In the genomic region with DNA sequence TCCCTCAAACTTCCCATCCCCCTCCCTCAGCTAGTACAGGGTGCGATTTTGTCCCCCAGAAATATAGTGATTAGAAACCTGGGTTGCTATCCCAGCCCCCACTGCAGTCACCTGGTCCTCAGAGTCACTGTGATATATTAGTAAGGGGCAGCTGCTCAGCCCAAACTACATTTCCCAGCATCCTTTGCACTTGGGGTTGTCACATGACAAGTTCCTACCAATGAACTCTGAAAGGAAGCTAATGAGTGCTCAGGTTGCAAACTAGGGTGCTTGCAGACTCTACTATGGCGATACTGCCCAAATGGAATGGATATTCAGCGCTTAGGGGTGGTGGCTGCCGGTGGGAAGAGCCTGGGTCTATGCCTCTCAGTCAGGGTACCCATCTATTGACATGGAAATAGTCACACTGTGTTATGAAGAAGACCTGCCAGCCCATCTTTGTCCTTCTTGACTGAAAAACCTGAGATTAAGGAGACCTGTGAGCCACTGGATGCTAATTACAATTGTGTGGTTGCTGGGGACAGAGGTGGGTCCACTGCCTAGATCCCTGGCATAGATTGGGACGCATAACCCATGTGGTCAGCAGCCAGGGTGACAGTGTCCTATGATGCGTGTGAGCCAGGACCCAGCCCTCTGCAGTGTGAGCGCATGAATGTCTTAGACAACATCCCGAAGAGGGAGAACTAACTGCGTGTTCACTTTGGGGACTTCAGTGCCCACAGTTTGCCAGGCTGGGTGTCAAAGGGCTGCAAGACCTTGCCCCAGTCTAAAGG, we compare ENCODE assay signal across 8 mouse cellular contexts. TPM values are rescaled to one million over a fixed set of nuclear protein-coding genes. Genes with fewer than 3 reads are reported as not detected.
A peak's percentile ranks its signal among the peaks of the same experiment; 100 is the strongest.
DNase-seq lines count a peak whose midpoint lies in the region; ATAC-seq and TF ChIP-seq lines count a peak whose summit lies in the region.

No protein-coding gene starts in this region.

- WGBS in thymus, adult 2 months: 60% methylated on average over 9 of the region's 9 CpGs
- WGBS in embryonic facial prominence, embryonic 11.5 days: 49% methylated on average over 9 of the region's 9 CpGs

- intact Hi-C loops in left cerebral cortex, adult 2 months (cut with DNase I): no loop called here

- H3K27me3 ChIP-seq in thymus, adult 2 months (ENCODE audit: control insufficient read depth, insufficient read depth, low read length): no peaks in the 10 kb centered on the region
- no peaks in the 10 kb centered on the region for H3K27me3 ChIP-seq in embryonic facial prominence, embryonic 11.5 days (ENCODE audit: control insufficient read depth, insufficient read depth, low read length)

- peak; percentile 35 for DNase-seq in thymus, adult 2 months
- no peak for DNase-seq in thymus, postnatal 36 days
- peak; percentile 86 for DNase-seq in embryonic facial prominence, embryonic 11.5 days (ENCODE audit: low spot score)
- DNase-seq in lung, postnatal 14 days: peak; percentile 36
- peak; percentile 32 for DNase-seq in skeletal muscle tissue, adult 2 months (ENCODE audit: low read depth, low spot score)
- no peak for DNase-seq in left cerebral cortex, adult 2 months (ENCODE audit: extremely low spot score in 1 of 2, low spot score in 2 of 2)
- no peak for DNase-seq in ovary, adult 18-20 months (ENCODE audit: low spot score)

- H3K36me3 ChIP-seq in thymus, adult 2 months (ENCODE audit: control insufficient read depth, insufficient read depth, low read length): no peaks in the 10 kb centered on the region
- no peaks in the 10 kb centered on the region for H3K36me3 ChIP-seq in embryonic facial prominence, embryonic 11.5 days (replicated peaks; ENCODE audit: control insufficient read depth, insufficient read depth, low read depth, low read length)

- no peak overlapping the region for H3K4me2 ChIP-seq in embryonic facial prominence, embryonic 11.5 days (ENCODE audit: low read depth, low read length)

- no peak overlapping the region for H3K4me3 ChIP-seq in thymus, adult 2 months (ENCODE audit: control insufficient read depth, insufficient read depth, low read length)
- no peak overlapping the region for H3K4me3 ChIP-seq in embryonic facial prominence, embryonic 11.5 days (ENCODE audit: low read depth, low read length)
- H3K4me3 ChIP-seq in left cerebral cortex, adult 2 months: no peak overlapping the region

- no peaks in the 10 kb centered on the region for H3K9me3 ChIP-seq in embryonic facial prominence, embryonic 11.5 days (replicated peaks; ENCODE audit: control insufficient read depth, low read length)

- no peak for TF ChIP-seq CTCF in thymus, adult 2 months (IDR thresholded peaks at IDR 0.05; ENCODE audit: borderline replicate concordance, control insufficient read depth, extremely low read depth, insufficient read depth, low read length, poor library complexity)
- TF ChIP-seq CTCF in left cerebral cortex, adult 2 months (IDR thresholded peaks at IDR 0.05): no peak

- no peaks in the 10 kb centered on the region for H3K4me1 ChIP-seq in thymus, adult 2 months (replicated peaks; ENCODE audit: control insufficient read depth, insufficient read depth, low read length)
- no peaks in the 10 kb centered on the region for H3K4me1 ChIP-seq in embryonic facial prominence, embryonic 11.5 days (ENCODE audit: control insufficient read depth, insufficient read depth, low read length)

- no peak overlapping the region for H3K27ac ChIP-seq in thymus, adult 2 months (ENCODE audit: control insufficient read depth, insufficient read depth, low read length)
- no peak overlapping the region for H3K27ac ChIP-seq in embryonic facial prominence, embryonic 11.5 days (replicated peaks; ENCODE audit: low read depth, low read length)
- no peak overlapping the region for H3K27ac ChIP-seq in left cerebral cortex, adult 2 months

- no peak overlapping the region for H3K9ac ChIP-seq in embryonic facial prominence, embryonic 11.5 days (replicated peaks; ENCODE audit: low read length)

- no peak for TF ChIP-seq POLR2A in thymus, adult 2 months (IDR thresholded peaks at IDR 0.05; ENCODE audit: control insufficient read depth, extremely low read depth, insufficient read depth, low read length, poor library complexity)

- peak; percentile 25 for ATAC-seq in embryonic facial prominence, embryonic 11.5 days (replicated peaks; ENCODE audit: insufficient number of reproducible peaks, low FRiP score, low TSS enrichment, low read depth)
- peak; percentile 61 for ATAC-seq in inflammation-experienced regulatory T-cells, adult 6 months

RNA-seq across cellular contexts. Expression of a gene that starts 56.8 kb away (rescaled TPM):
- 3.4 and 5.1 TPM in 2 replicates for polyA plus RNA-seq in thymus, adult 2 months (2012; rRNA removed)
- polyA plus RNA-seq in embryonic facial prominence, embryonic 11.5 days (2014; fragmentation: Nextera tagmentation; extraction: Ambion mirVana): 9.9 and 10.8 TPM in 2 replicates
- polyA plus RNA-seq in inflammation-experienced regulatory T-cells, adult 6 months (2017; shearing (Covaris generic)): 1 to 10 TPM in 2 of 3 experiments, under 1 TPM in 1; 0.43 to 1.4 (median 1.4) TPM
- 1 to 10 TPM; 5.1 to 8.5 TPM for total RNA-seq in left cerebral cortex, adult 2 months (2021)

Comparison
In these comparisons a context has a peak if more than half of its experiments do, and no peak if none do; other contexts are left out.
1. DNase-seq: peak in thymus, adult 2 months (single experiment), embryonic facial prominence, embryonic 11.5 days (single experiment), lung, postnatal 14 days (single experiment) and skeletal muscle tissue, adult 2 months (single experiment); none in thymus, postnatal 36 days (0 of 2), left cerebral cortex, adult 2 months (0 of 2) and ovary, adult 18-20 months (single experiment).